Mouse (Mus musculus): ENCODE data around the gene Ifih1. TPM values are rescaled to one million over a fixed set of nuclear protein-coding genes. Genes with fewer than 3 reads are reported as not detected.

Ifih1 gene
- total RNA-seq, 2 experiments from 2014 or later, result 3.2 to 3.5 TPM

DNA sequence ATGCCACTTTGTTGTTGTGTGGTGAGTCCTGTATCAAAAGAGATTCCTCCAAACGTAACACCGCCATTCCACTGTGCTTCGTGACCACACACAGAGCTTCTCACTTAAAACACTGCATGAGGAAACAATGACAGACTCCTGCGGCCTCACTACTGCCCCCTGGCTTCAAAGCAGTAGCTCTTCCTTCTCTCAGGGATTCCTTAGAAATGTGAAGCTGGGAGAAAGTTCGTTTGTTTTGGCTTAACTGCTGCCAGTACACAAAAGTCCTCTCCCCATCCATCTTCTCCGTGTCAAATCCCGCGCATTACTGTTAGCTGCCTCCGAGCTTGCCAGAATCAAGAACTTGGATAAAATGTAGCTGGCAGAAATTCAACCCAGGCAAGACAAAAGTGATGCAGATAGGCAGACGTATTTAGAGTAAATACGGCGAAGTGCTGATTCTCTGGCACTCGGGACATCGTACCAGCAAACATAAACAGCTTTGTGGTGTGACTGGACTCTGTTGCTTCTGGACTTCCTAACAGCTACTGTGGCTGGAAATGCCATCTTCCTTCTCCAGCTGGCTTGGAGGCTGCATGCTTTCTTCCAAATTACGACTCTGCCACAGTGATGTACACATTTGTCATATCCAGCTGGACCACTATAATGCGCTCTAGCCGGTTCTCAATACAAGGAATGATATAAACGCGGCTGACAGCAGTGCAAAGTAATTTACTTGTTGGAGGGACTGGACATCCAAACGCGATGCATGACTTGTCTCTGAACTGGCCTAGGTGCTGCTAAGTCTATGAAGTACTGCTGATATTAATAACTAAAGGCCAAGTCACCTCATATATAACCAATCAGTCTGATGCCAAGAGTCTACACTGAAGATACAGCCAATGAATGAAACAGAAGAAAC, 2.4 kb downstream of the Ifih1 start:
- intact Hi-C loops (cut with DNase I), result no loop called here
- DNase-seq (ENCODE audit: low spot score in 2 of 2), result no peak

DNA sequence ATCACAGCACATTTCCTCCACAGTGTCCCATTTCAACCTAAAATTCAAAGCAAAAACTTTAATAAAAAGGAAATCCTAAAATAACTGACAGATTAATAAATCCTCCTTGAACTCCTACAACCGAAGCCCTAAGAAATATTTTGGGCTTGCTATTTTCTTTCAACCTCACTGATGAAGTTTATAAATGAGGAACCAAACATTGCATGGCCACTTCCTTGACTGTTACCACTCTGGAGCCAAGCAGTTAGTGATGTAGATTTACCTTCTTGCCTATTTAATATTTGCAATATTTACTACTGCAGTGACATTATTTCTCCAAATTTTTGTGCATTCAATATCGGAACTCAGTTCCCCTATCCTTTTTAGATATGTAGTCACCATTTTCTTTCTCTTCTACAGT, 6.2 kb downstream of the Ifih1 start:
- DNase-seq (ENCODE audit: low spot score in 2 of 2), result no peak
- intact Hi-C loops (cut with DNase I), result no loop called here

DNA sequence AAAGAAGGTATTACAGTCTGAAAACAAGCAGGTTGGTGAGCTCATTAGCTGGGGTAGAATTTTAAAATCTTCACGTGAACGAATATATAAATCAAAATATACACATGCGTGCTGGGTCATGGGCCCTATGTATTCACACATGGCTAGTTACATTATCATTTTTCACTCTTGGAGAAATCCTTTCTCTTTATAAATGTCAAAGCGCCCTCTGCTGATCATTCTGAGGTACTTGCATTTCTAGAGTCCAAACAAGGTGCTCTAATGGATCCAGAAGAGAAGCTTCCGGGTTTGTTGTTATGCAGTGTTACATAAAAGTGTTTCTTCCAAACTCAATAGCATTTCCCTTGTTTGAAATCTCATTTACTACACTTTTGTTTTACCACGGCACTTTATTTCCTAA, 15.6 kb downstream of the Ifih1 start:
- DNase-seq (ENCODE audit: low spot score in 2 of 2), result peak in 1 of 2 experiments; percentile 17
- intact Hi-C loops (cut with DNase I), result no loop called here

DNA sequence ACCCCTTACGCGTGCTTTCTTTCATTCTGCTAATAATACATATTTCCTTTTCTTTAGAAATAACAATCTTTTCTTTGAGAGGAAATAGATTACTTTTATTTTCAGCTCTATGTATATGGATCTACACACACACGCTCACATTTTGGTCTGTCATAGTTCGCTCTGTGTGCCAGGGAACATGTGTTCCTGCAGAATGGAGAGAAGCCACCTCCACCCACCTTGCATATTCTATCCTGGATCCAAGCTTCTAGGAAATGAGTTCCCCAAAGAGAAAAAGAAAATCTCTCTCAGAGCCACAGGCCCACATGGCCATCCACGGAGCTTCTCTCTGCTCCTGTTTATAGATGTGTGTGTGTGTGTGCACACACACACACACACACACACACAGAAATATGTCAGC, 17.7 kb downstream of the Ifih1 start:
- DNase-seq (ENCODE audit: low spot score in 2 of 2), result peak; percentile 71 to 79
- intact Hi-C loops (cut with DNase I), result loop anchor here (5.0 to 10.0 kb wide), 7 partner anchors 56 to 986 kb away; partner anchors contain the start of gene Fap

DNA sequence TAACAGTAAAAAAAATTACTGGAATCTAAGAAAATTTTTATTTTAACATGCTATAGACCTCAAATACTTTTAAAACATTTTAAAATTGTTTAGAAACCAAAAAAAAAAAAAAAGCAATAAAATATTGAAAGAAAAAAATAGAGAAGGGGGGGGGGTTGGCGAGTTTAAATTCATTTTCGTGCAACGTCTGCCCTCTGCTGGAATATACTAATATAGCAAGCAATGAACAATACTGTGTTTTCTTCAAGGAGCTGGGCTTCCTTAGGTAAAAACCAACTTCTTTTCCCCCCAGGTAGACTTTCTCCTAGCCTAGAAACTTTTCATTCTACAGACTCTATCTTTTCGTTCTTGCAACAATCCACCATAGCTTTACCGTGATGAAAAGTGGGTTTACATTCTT, 18.3 kb downstream of the Ifih1 start:
- no peak for DNase-seq (ENCODE audit: low spot score in 2 of 2)
- intact Hi-C loops (cut with DNase I), result loop anchor here (5.0 to 10.0 kb wide), 7 partner anchors 55 to 985 kb away; partner anchors contain the start of gene Fap

DNA sequence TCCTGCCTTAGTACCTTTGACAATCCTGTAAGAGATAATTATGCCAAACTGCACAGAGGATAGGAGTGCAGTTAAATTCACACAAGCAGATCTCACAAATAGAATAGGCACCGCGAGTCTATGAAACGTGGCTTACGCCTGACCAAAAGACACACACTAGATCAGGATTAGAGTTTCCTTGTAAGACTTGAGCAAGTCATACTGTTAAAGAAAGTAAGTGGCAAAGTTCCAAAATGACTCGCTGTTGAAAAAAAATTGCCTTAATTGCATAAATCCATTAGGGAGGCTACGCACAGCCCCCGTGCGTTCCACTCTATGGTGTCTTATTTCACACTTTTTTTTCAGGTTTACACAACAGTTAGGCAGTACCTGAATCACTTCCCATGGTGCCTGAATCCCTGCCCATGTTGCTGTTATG, 23.0 kb downstream of the Ifih1 start:
- intact Hi-C loops (cut with DNase I), result loop anchor here (10.0 kb wide), 1 partner anchor 98 kb away; no protein-coding TSS in a partner anchor
- DNase-seq (ENCODE audit: low spot score in 2 of 2), result peak in 1 of 2 experiments; percentile 9

DNA sequence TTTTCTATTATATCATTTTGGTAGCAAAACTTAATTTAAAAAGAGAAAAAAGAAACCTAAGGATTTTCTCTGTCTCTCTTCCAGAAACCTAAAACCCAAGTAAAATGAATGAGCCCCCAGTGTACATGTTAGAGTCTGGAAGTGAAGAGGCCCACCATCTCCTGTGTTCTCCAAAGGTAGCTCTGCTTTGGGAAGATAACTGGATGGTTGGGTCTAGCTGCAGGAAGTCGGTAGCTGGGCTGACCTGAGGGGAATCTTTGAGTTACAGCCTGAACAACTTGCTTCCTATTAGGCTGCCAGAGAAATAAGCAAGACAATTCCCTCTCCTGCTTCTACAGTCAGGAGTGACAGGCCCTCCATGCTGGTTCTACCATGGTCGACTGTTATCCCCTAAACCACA, 26.4 kb downstream of the Ifih1 start:
- intact Hi-C loops (cut with DNase I), result loop anchor here (10.0 kb wide), 1 partner anchor 95 kb away; no protein-coding TSS in a partner anchor
- DNase-seq (ENCODE audit: low spot score in 2 of 2), result no peak

DNA sequence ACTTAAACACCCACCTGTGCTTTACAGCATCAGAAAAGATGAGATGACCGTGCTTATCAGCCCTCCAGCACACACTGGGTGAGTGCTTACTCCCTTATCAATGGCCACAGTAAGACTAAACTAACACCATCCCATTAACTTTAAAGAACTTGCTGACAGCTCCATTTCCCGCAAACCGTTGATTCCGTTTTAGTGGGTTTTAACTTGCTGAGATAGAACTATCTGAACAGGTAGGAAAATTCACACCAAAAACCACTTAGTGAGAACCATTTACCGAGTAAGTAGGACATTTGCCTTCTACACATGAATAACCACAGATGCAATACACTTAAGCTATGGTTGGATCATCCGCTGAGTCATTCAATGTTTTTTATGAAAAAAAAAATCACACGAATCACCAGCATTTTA, 27.1 kb downstream of the Ifih1 start:
- intact Hi-C loops (cut with DNase I), result no loop called here
- DNase-seq (ENCODE audit: low spot score in 2 of 2), result no peak

DNA sequence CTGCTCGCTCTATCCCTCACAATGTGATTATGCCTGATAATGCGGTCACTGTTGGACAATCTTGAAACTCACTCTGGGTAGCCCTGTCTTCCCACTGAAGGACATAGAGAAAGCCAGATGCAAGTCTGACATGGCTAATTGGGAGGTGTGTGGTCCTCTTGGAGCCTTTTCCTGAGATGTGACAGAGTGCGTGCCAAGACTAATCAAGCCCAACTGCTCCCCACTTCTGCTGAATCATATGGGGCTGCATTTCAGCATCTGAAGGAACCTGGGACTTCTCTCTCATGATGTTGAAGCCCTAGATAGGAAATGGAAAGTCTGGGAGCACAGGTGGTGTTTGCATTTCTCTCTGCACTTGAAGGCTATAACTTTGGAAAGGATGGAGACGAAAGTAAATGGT, 32.9 kb downstream of the Ifih1 start:
- intact Hi-C loops (cut with DNase I), result no loop called here
- DNase-seq (ENCODE audit: low spot score in 2 of 2), result no peak

DNA sequence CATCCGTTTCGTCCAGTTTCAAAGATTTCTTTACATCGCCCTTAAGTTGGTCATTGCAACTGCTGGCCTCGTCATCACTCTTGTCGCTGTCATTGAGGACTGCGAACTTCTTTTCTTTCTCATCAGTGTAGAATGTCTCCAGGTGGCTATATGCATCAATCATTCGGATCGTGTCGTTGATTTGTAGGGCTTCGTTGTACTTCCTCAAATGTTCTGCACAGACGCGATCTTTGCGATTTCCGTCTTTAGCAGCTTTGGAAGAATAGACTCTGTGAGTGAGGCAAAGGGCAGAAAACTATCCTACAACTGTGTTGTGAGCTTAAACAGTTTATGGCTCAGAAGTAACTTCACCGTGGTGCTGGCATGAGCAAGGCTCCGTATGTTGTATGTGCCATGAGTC, 39.9 kb downstream of the Ifih1 start:
- intact Hi-C loops (cut with DNase I), result no loop called here
- no peak for DNase-seq (ENCODE audit: low spot score in 2 of 2)

DNA sequence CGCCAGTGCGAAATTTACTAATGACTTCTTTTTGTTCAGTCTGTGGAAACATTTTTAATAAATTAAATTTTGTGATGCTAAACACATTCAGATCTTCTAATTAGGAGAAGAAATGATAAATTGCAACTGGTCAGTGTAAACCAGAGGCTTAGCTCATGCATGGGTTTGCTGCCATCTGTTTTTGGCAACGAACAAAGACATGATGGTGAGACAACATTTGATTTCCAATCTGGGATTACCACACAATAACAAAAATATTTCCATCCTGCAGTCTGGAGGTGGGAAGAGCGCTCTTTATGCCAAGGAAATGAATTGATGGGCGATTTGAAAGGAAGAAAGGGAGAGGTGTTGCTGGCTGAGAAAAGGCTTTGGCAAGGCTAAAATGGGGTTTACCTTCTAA, 42.5 kb downstream of the Ifih1 start:
- DNase-seq (ENCODE audit: low spot score in 2 of 2), result no peak
- intact Hi-C loops (cut with DNase I), result no loop called here

DNA sequence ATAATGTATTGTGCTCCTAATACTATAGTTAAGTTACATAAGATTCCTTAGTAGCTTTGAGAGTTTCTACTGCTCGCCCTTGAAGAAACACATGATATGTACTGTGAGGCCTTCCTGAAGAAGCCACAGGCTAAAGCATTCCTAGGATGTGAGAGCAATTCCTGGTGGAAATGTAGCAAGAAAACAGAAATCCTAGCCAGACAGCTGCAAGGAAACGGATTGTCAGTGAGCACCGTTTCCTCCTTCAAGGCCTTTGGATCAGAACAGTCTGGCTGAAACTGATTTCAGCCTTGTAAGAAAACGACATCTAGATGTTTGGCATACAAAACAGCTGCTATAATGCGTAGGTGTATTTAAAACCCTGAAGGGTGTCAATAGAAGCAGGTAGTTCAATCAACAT, 49.5 kb downstream of the Ifih1 start:
- DNase-seq (ENCODE audit: low spot score in 2 of 2), result no peak
- intact Hi-C loops (cut with DNase I), result no loop called here

DNA sequence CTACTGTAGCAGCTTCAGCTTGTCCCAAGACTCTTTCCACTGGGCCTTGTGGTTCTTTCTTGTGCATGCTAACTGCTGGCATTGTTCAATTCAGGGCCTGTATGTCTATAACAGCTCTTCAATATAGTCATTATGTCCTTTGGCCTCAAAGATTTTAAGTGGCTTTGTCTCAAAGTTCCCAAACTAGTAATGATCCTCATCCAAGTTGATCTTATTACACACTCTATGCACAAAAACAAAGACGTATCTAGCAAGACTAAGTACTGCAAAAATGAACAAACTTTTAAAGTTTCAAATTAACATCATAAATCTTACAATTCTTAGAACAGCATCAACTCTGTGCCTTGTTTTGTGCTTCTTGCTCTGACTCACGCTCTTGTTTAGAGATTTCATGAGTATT, 51.6 kb downstream of the Ifih1 start:
- DNase-seq (ENCODE audit: low spot score in 2 of 2), result no peak
- intact Hi-C loops (cut with DNase I), result no loop called here

DNA sequence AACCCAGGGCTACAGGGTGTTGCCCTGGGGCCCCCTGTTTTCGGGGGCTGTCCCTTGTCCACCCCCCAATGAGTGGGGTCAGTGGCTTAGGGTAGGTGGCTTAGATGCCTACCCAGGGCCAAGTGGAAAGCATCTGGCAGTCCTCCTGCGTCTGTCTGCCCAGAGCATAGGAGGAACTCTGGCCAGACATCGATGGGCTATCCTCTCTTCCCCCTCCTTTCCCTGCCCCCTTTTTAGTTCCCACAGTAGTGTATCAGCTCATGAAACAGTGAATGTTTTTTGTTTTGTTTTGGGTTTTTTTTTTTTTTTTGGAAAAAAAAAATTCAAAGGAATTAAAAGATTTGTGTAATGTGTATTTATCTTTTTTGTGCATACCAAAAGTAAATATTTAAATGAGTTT, 54.5 kb downstream of the Ifih1 start:
- intact Hi-C loops (cut with DNase I), result no loop called here
- DNase-seq (ENCODE audit: low spot score in 2 of 2), result no peak

DNA sequence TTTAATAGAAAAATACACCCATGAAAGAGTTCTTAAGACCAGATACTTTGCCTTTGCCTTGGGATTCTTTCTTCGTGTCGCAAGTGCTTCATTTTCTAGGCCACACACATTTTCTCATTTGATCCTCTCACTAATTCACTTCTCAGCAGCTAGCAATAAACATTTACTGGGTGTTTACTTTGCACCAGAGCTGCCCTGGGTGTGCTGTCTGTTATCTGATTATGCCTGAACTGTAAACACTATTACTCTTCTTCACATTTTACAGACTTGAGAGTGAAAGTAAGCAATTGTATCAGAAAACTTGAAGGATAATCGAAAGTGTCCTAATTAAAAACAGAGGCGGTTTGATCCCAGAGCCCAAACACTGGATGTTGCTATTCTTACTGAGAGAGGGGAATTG, 56.7 kb downstream of the Ifih1 start:
- intact Hi-C loops (cut with DNase I), result no loop called here
- no peak for DNase-seq (ENCODE audit: low spot score in 2 of 2)

DNA sequence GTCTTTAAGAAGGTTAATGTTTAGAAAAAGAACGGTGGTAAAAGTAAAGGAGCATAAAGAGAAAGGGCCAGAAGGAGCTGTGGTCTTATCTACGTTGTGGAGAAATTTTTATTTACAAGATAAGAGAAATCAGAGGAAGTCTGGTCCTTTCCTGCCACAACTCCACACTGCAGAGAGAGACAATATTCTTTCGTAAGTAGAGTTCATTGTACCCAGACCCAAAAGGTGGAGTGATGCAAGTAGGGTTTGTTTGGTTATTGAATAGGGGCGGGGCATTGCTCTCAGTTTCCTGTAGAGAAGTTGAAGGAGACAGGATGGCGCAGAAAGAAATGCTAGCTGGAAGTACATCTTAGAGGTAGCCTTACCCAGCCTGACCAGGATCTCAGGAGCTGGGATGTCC, 60.3 kb downstream of the Ifih1 start:
- intact Hi-C loops (cut with DNase I), result no loop called here
- DNase-seq (ENCODE audit: low spot score in 2 of 2), result no peak

DNA sequence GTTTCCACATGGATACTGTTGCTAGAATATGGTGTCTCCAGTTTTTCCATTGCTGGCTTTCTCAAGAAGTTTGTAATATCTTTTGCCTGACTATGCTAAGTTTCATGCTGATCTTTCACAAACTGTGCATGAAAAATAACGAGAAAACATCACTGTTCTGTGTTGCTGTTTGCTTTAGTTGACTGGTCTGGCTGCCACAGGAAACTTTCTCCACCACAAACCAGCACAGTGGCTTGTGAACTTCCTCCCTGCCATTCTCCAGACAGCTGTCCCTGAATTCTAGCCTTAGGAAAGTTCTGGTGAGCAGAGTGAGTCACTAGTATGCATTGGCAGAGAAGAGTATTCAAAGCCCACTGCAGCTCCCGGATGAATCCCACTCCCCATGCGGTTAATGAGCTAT, 71.1 kb downstream of the Ifih1 start:
- no peak for DNase-seq (ENCODE audit: low spot score in 2 of 2)
- intact Hi-C loops (cut with DNase I), result loop anchor here (5.0 kb wide), 2 partner anchors 52 to 58 kb away; no protein-coding TSS in a partner anchor

DNA sequence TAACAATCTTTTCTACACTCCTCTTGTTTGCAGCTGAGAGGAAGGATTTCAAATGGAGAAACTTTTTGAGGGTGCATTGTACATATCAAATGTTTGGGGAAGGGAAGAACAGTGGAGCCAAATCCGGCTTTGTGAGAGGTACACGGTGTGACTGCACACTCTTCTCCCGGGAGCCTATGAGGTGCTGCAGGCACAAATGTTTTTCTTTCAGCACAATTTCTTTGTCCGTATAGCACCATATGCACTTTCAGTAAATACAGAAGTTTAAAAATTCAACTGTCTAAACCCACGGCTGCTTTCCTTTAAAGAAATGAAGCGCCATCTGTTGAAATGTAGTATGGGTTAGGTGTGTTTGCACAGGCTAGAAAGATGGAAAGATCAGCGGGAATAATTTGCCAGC, 71.8 kb downstream of the Ifih1 start:
- DNase-seq (ENCODE audit: low spot score in 2 of 2), result peak; percentile 40 to 67
- intact Hi-C loops (cut with DNase I), result loop anchor here (5.0 kb wide), 2 partner anchors 53 to 57 kb away; no protein-coding TSS in a partner anchor

DNA sequence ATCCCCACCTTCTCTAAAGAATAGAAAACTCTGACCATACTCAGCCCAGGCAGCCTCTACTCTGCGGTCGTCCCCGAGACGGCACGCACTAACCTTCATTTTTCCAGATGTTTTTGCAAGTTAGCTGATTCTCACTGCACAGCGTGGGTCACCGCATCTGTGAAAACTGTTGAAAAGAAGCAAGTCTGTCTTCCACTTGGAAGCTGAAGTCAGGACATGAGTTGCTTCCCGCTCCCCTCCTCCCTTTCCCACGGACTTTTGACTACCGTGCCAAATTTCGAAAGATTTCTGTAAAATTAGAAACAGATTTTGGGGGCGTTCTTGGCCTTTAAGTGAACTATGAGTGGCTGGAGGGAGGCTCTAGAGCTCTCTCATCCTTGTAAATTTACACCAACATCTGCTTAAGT, 72.3 kb downstream of the Ifih1 start, which contains the start of gene Fap:
TSS of gene Fap (minus strand) at position 323 of the 407 bp plus-strand sequence.
- intact Hi-C loops (cut with DNase I), result loop anchor here (5.0 kb wide), 2 partner anchors 54 to 56 kb away; no protein-coding TSS in a partner anchor
- peak; percentile 12 to 13 for DNase-seq (ENCODE audit: low spot score in 2 of 2)

DNA sequence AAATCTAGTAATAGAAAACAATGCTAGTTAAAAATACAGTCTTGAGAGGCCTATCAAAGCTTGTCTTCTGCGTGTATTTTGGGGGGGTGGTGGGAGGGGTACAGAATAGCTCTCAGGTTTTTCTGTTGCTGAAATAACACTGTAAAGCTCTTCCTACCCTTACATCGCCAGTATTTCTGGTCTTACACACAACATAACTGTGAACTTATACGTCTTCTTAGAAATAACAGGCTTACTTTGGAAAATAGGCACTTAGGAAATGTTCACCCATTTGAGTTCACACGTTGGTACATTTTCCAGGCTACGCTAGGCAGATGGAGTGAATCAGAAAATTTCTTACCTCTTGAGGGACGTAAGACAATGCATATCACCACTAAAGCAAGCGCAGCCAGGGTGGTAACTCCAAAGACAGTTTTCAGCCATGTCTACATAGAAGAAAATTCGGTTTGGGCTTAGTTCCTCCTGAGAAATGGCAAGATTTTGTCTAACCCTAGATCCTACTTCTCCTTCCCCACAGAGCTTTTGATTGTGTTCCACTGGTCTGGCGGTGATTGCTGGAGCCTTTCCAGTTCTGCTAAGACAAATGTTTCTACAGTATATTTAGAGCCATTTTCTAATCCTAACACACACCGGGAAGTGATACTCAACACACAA, 72.8 kb downstream of the Ifih1 start:
- intact Hi-C loops (cut with DNase I), result loop anchor here (5.0 kb wide), 2 partner anchors 54 to 56 kb away; no protein-coding TSS in a partner anchor
- peak; percentile 13 to 19 for DNase-seq (ENCODE audit: low spot score in 2 of 2)

Data from left cerebral cortex, postnatal 36 days (tissue).